Mouse (Mus musculus) lung, postnatal 10 days (tissue): ENCODE data around the gene Trim28.

Experiments used
- DNase-seq: peaks from one replicate; pipeline ENCODE4 v3.0.0; 2021

The Trim28 gene

DNA sequence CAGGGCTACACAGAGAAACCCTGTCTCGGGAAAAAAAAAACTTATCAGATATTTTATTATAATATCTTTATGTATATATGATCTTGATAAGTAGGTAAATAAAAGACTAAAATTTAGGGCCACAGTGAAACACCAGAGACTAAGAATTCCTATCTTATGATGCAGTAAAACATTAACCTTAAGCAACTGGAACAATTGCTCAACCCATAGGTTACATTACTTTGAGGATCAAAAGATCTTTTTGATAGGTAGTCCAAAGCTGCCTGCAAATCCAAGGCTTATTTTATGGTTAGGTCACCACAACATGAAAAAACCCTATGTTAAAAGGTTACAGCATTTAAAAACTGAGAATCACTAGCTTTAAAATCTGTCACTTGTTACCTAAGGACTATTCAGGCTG, 2.7 kb downstream of the Trim28 start:
- no peak for DNase-seq

DNA sequence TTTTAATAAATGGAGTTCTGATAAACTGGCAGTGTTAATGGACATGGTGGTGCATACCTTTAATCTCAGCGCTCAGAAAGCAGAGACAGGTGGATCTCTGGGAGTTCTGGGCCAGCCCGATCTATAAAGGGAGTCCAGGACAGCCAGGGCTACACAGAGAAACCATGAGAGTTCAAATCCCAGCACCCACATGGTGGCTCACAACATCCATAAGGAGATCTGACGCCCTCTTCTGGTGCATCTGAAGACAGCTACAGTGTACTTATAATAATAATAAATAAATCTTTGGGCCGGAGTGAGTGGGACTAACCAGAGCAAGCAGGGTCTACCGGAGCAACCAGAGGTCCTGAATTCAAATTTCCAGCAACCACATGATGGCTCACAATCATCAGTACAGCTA, 4.5 kb downstream of the Trim28 start:
- DNase-seq, result no peak

DNA sequence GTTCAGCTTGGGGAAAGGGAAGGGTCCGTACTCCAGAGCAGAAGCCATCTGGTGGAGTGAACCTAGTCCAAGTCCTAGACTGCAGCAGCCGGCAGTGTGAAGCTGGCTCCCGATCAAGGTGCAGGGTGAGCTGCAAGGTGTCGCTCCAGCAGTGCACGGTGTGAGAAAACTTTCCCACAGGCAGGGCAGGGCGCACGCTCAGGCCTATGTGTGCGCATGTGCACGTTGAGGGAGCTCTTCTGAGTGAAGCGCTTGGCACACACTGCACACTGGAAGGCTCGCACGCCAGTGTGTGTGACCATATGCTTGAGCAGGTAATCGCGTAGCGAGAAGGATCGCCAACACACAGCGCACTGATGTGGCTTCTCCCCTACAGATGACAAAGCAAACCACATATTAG, 7.1 kb downstream of the Trim28 start:
- DNase-seq, result no peak

DNA sequence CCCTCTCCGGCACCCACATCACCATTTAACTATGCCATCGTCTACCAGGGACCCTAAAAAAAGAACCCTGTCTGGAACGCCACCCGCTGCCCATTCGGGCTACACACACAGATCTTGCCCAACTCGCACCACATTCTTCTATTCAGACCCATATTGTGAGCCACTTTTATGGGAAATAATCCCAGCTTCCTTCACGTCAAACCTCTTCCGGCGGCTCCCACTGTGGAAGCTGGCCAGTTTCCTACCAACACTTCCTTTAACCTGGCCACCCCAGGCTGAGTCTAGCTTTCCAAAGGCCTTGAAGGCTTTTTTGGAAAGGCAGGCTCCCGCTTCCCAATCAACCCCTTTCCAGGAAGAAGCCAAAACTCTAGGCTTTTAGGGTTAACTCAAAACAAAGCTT, 7.6 kb downstream of the Trim28 start:
- no peak for DNase-seq

DNA sequence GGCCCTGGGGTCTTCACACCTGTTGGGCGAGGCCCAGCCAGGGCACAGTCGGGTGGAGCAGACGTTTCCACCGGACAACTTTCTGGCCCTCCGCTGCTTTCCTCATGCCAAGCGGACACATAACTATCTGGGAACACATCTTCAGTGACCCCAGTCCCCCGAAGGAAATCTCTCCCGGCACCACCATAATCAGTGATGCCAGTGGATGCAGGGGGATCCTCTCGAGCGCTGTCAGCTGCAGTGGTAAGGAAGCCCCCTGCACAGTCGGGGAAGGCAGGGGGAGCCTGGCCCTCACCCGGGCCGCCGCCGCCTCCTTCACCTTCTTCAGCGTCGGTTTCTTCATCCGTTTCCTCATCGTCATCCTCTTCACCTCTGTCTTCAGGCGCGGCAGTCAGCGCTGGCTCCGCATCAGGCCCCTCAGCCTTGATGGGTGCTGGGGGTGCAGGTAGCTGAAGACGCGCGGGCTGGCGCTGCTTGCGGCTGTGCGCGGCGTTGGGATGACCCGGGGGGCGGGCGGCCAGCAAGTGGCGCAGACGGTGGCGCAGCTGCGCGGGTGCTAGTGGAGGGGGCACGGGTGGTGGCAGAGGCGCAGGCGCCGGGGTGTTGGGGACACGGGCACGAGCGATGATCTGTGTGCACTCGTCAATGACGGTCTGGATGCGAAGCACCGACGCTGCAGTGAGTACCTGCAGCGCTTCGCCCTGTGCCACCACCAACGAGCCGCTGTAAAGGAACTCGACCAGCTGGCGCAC, 8.6 kb downstream of the Trim28 start:
- DNase-seq, result no peak

DNA sequence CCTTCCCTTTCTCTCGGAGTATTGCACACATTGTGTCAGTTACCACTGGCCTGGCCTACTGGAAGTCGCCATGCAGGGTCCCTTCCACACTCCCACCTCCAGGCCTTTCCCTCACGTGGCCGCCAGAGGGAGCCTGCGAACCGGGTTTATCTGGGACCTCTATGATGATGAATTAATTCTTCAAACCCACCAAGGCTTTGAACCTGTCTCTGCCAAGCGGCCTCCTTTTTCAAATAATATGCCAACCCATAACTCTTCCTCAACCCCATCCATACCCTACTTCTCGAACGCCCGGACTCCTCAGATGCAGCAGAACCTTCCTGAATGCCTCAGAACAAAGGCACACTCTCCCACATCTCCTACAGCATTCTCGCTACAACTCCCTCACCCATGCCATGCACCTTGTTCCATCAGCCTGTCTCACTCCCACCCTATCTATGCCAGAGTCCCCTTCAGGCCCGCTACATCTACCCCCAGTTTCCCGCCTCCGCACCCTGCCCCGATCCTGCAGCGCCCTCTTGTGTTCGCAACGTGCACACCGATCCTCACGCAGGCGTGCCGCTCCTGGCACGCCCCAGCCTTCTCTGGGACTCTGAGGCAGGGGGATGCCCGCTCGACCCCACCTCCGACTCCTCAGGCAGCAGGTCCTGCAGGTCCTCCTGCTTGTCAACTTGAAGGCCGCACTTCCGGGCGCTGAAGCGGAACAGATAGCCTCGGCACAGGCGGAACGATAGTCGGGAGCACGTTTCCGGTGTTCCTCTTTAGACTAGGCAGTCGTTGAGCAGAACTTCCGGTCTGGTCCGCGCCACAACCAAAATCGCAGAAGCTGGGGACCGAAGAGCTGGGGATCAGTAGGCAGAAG, 10.5 kb downstream of the Trim28 start:
- DNase-seq, result peak; percentile 96

DNA sequence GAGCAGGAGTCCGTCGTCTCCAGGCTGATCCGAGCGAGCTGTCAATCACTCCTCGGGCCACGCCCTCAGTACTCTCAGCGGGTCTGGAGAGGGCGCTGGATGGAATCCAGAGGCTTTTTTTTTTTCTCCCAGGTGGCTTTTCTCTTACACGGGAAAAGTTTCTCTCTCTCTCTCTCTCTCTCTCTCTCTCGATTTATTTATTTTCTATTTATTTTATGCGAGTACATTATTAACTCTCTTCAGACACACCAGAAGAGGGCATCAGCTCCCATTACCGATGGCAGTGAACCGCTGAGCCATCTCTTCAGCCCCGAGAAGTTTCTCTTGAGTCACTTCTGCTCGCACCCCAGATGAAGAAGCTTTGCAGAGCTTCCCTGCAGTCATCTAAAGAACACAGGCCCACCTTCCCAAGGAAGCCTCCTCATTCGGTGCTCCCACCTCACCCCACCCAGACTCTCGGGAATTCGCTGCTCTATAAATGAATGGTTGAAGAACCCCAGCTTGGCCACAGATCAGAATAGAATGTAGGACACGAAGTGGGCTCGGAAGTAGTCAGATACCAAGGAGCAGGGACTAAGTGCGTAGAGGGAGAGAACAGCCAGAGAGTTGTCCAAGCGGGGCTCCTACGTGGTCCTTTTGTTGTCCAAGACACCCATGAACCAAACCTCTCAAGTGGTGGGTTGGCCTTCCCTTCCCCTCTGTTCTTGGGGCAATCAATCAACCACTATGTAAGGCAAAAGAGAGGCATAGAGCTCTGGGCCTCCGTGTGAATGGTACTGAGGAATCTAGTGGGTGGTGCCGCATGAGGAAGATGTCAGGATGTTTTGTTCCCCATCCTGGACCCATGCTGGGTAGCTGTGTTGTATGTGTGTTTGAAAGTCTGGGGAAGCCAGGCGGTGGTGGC, 11.3 kb downstream of the Trim28 start, which contains the start of gene Zbtb45:
TSS of gene Zbtb45 (minus strand) at position 30 of the 904 bp plus-strand sequence.
- DNase-seq, result no peak

DNA sequence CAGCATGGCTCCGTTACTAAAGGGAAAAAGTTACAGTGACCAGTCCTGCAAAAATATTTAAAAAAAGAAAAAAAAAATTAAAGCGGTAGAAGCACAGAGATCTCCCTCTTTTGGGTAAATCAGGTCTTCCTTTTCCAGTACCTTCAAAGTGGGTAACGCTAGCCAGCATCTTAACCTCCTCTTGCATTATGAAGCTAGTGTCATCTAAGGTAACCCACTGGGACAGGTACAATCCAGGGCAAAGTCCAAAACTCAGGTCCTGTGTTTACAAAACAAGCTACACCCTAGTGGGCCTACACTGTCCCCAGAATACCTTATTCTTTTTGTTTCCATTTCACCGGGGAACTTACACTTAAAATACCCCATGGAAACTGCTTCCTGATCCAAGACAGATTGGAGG, 14.8 kb downstream of the Trim28 start:
- no peak for DNase-seq

DNA sequence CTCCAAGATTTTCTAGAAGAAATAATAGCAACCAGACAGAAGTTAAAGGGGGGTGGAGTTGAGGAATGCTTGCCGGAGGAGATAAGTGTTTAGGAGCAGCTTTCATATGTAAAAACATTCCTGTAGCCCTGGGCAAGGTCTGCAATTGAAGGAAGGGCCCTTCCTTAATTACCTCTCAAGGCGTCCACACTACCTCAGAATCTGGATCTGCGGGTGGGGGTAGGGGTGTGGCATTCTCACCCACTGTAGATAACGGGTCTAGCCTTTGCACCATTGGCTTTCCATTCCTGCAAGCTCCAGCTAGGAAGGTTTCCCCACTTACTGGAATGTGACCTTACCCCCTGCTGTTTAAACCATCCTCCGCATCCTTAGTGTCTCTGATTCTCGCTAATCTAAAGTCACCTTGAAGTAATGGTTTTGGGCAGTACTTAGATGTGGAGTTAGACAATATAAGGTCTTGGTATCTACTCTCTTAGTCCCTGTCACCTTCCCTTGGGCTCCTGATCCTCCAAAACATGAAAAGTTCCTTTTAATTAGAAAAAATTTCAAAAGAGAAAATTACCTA, 15.4 kb downstream of the Trim28 start:
- no peak for DNase-seq

DNA sequence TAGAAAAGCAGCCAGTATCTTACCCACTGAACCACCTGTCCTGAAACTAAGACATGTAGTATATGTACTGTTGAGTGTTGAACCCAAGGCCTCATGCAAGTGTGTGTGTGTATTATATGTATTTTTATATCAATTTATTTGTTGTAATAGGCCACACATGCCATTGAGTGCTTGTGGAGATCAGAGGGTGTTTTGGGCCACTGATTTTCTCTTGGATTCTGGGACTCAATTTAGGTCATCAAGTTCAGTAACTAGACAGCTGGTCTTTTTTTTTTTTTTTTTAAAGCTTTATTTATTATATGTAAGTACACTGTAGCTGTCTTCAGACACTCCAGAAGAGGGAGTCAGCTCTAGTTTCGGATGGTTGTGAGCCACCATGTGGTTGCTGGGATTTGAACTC, 16.3 kb downstream of the Trim28 start:
- DNase-seq, result no peak

DNA sequence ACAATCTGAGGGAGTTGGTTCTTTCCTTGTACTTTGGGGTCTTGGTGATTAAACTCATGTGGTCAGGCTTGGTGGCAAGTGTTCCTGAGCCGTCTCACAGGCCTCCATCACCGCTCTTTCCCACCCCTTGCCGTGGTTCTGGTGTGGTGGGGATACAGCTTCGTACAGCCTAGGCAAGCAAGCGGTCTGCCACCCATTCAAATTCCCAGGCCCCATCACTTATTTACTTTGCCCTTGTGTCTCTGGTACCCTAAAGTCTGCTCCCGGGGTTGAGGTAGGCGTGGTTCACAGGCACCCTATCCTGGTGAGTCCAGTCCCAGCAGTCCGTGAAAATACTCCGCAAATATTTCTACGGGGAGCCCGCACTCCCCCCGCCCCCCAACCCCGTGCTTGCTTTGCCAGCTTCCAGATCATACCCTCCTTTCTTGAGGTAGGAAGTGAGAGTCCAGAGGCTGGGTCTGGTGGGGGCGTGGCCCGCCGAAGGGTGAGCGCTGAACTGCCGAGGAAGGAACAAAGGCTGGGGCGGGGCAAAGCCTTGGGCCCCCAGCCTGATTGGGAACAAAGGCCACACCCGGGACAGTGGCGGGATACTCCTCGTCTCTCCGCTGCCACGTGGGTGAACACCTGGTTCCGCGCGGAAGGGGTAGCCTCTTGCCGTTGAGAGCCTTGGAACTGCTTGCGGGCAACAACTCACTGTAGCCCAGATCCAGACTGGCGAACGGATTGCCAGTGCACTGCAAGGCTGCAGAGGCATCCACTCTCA, 24.0 kb downstream of the Trim28 start:
- peak; percentile 86 for DNase-seq

DNA sequence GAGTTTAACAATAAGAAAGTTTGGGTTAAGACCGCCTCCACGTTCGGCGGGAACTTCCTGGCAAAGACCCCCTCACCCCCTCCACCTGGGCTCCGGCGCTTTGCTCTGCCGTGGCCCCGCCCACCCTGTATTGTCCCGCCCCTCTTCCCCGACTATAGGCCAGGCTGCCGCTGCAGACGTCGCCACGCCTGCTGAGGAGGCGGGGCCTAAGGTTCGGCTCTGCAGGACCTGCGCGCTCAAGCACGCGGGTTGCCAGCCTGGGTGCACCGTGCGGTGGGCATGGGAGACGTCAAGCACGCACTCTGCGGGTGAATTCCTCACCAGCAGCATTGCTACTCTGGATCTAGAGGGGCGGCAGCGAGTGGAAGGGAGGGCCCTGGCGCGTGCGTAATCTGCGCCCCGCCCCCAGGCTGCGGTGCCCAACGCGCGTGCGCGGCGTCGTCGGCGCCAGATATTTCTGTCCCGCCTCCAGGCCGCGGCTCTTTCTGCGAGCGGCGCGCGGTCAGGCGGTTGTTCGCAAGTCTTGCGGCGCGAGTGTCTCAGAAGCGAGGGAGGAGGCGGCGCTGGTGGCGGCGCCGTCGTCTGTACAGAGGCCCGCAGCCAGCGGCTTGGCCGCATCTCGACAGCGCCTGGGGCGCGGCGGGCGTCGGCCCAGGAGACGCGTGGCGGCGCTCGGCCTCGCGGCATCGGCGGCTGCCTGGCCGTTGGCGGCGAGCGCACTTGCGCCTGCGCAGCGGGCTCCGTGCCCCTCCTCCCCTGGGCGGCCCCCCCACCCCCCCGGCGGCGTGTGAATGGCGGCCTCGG, 25.2 kb downstream of the Trim28 start:
- peak; percentile 93 for DNase-seq

DNA sequence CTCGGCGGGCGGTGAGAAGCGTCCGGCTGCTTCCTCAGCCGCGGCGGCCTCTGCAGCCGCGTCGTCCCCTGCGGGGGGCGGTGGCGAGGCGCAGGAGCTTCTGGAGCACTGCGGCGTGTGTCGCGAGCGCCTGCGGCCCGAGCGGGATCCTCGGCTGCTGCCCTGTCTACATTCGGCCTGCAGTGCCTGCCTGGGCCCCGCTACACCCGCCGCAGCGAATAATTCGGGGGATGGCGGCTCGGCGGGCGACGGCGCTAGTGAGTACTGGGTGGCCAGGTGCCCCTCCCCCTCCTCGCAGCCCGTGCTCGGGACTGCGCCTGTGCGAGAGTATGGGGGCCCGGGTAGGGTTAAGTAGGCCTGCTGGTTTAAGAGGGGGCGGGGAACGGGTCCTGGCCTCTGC, 25.9 kb downstream of the Trim28 start:
- peak; percentile 83 for DNase-seq

DNA sequence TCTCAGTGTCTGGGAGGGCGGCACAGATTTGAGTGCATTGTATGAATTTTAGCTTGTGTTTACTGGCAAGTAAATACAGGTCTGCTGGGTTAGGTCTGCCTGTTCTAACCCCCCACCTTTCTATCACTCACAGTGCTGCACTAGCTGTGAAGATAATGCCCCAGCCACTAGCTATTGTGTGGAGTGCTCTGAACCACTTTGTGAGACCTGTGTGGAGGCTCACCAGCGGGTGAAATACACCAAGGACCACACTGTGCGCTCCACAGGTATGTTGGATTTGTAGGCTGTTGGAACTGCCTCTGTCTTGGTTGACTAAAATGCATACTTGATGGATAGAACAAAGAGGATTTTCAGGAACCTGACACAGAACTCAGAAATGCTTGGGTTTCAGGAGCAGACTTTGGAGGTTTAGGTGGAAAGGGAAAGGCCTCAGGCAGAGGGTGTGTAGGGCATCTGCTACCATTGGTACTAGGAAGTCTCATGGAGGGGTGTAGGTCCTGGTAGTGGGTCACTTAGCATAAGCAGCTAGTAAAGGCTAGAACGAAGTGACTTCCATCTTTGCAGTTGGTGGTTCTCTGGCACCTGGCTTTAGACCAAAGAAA, 26.7 kb downstream of the Trim28 start:
- no peak for DNase-seq

DNA sequence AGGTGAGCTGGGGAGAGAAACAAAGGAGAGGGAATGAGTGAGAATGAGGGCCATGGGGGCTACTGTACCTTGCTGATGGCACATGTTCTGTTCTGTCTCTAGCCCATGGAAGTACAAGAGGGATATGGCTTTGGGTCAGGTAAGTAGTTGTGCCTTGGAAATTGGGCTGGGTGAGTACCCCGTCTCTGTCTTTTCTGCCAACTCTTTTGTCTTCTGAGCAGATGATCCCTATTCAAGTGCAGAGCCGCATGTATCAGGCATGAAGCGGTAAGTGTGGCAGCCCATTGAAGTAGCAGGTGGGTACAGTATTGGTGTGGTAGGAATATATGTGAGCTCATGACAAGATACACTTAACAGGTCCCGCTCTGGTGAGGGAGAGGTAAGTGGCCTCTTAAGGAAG, 30.1 kb downstream of the Trim28 start:
- DNase-seq, result no peak

DNA sequence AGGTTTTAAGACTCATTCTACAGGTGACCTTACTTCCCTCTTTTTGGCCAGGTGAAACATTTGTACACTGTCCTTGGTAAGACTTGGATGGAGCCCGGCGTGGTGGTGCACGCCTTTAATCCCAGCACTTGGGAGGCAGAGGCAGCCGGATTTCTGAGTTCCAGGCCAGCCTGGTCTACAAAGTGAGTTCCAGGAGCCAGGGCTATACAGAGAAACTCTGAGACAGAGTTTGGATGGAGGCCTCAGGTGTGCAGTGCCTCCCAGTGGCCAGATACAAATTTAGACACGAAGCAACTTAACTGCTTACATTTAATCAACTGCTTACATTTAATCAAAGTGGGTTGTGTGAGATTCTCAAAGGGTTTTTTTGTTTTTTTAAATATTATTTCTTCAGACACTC, 32.2 kb downstream of the Trim28 start:
- DNase-seq, result peak; percentile 51

DNA sequence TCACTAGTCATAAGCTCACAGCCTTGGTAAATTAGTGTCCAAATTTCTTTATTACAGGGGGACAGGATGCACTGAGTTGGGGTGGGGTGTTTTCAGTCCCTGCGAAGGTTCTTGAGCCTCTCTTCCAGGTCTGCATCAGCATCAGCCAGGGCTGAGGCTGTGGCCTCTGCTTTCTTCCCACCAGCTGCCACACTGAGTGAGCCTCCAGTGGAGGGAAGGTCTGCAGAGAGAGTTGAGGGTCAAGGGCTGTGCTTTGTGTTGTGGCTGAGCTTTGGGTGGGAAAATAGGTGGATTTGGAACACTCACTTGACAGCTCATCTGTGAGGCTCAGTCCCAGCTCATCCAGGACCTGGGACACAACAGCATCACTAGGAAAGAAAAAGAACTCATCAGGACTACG, 33.1 kb downstream of the Trim28 start:
- DNase-seq, result no peak

DNA sequence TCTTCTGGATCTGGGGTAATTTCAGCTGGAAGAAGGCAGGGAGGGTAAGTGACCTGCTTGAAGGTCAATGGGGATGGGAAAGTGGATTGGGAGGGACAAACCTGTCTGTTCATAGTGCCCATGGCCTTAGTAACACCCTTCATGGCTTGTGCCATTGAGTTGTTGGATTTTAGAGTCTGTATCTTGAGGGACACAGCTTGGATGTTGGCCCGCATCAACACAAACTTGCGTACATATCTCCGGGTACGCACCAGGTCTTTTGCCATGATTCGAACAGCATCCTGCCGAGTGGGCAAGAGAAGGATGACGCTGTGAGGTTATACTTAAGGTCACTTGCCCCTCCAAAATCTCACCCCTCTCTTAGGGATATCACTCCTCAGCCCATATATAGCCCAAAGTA, 33.6 kb downstream of the Trim28 start:
- no peak for DNase-seq

DNA sequence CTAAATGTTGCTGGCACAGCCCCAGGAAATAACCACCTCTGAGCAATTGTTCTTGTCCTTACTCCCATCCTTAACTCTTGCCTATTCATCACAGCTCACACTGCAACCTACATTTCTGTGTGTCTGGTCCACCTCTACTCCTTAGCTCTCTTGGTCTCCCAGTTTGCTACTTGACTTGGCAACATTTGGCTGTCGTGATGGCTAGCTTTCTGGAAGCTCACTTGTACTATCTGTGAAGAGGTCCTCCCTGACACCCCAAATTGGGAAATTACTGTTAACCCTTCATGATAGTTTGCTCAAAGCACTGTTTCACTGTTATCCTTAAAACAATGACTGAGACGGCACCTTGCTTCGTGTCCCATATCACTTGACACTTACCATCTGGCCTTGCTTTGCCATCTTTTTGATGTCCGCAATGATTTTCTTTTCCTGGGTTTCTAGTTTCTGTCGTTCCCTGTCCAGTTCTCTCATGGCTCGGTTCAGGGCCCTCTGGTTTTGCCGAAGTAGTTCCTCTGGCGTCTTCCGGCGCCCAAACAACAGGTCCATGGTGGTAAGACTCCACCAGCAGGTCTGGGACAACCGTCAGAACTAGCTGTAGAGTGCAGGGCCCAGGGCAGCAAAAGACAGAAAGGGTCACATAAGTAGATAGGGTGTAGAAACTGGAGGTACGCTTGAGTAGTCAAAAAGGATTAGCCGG, 34.7 kb downstream of the Trim28 start:
- DNase-seq, result no peak
